In the genomic region with DNA sequence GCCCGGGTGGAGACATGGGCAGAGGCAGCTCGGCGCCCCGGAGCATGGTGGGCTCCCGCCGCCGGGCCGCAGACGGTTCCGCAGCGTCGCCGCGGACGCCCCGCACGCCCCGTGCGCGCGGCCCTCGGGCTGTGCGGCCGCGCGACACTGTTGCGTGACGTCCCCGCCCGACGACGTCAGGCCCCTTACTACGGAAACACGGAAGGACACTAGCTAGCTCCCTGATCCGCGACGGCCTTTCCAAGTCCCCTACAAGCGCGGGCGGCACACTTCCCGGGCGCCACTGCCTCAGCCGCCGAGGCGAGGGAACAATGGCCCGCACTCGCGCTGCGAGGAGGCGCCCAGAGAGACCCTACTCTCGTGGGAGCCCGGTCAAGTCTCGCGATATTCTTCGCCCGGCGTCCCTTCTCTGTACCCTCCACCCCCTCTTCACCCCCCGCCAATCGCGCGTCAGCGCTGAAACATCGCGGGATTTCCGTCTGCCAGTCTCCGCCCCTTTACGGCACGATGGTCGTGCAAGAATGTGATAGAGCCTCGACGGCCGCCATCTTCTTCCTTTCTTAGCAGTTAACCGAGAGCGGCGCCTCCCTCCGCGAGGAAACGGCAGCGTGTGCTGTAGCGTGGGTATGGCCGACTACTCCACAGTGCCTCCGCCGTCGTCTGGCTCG, we compare ENCODE assay signal across 8 mouse cellular contexts. TPM values are rescaled to one million over a fixed set of nuclear protein-coding genes. Genes with fewer than 3 reads are reported as not detected.
A peak's percentile ranks its signal among the peaks of the same experiment; 100 is the strongest.
DNase-seq lines count a peak whose midpoint lies in the region; ATAC-seq lines count a peak whose summit lies in the region.

Dnajb4 (minus strand) TSS at position 336 of the 668 bp plus-strand sequence.
Fubp1 (plus strand) TSS at position 456 of the 668 bp plus-strand sequence.

- peak; percentile 99 for DNase-seq in ZHBTc4 (ENCODE audit: low read depth, low spot score)
- peak; percentile 99 for DNase-seq in gastrocnemius, adult 8-10 months (ENCODE audit: low spot score in 2 of 2)
- peak; percentile 99 for DNase-seq in hindlimb bud, embryonic 11.5 days (ENCODE audit: extremely low spot score, low read depth, low spot score)
- DNase-seq in left cerebral cortex, adult 8-10 months (ENCODE audit: low spot score in 2 of 2), result peak; percentile 98 to 99
- DNase-seq in right cerebral cortex, postnatal 10 days (ENCODE audit: low spot score in 2 of 2), result peak; percentile 99 to 100
- DNase-seq in urinary bladder, postnatal 25 days (ENCODE audit: low spot score), result peak; percentile 99

- no peaks in the 10 kb centered on the region for H3K9me3 ChIP-seq in megakaryocyte, embryonic 14.5 days

- no peaks in the 10 kb centered on the region for H3K27me3 ChIP-seq in megakaryocyte, embryonic 14.5 days (replicated peaks)

- H3K4me1 ChIP-seq in megakaryocyte, embryonic 14.5 days, result peaks cover 49% of the 10 kb centered on the region

- ATAC-seq in common myeloid progenitor, adult 5-6 weeks (replicated peaks; ENCODE audit: low read depth, poor library complexity, severe bottlenecking), result peak; percentile 82

- peak within 1 kb of the TSS; percentile 98 for H3K4me3 ChIP-seq in megakaryocyte, embryonic 14.5 days (replicated peaks)

- H3K36me3 ChIP-seq in megakaryocyte, embryonic 14.5 days (replicated peaks; ENCODE audit: low read length), result peaks cover 23% of the 10 kb centered on the region

RNA-seq across cellular contexts. Expression of gene Dnajb4, which starts in this region (rescaled TPM):
- 72.1 and 88.3 TPM in 2 replicates for total RNA-seq in common myeloid progenitor, adult 5-6 weeks (2017)
- 10 to 100 TPM; 43.8 to 67.3 (median 46.9) TPM for total RNA-seq in gastrocnemius, adult 8-10 months (2022)
- 10 to 100 TPM; 62.7 to 70.1 (median 65.9) TPM for total RNA-seq in left cerebral cortex, adult 8-10 months (2022)
- 5.3 TPM in 1 of 2 replicates, not detected in the other for polyA plus RNA-seq in megakaryocyte, embryonic 14.5 days (2012; ENCODE audit: insufficient read depth, low replicate concordance)

RNA-seq across cellular contexts. Expression of gene Fubp1, which starts in this region (rescaled TPM):
- total RNA-seq in common myeloid progenitor, adult 5-6 weeks (2017), result 244 and 251 TPM in 2 replicates
- 10 to 100 TPM; 20.1 to 27.7 (median 21.3) TPM for total RNA-seq in gastrocnemius, adult 8-10 months (2022)
- 100 to 1,000 TPM in 3 of 4 experiments, 10 to 100 TPM in 1; 98.9 to 115 (median 104) TPM for total RNA-seq in left cerebral cortex, adult 8-10 months (2022)
- 205 and 764 TPM in 2 replicates for polyA plus RNA-seq in megakaryocyte, embryonic 14.5 days (2012; ENCODE audit: insufficient read depth, low replicate concordance)

Comparison
In these comparisons a context has a peak if more than half of its experiments do, and no peak if none do; other contexts are left out.
1. Peak in every context shown above with its lines: DNase-seq, ATAC-seq and H3K4me3 ChIP-seq.